Mouse (Mus musculus) B cell, adult 67 days (primary cell): ENCODE results near the gene Nkx2-3. TPM values are rescaled to one million over a fixed set of nuclear protein-coding genes. Genes with fewer than 3 reads are reported as not detected.

Experiments used
- total RNA-seq, 2 experiments: library from RNA; stranded (reverse); gene quantifications; 4 replicates each; pipeline ENCODE4 v1.2.4; 2023

The Nkx2-3 gene
- not detected for total RNA-seq

GRCm38 (mm10) chr19:43612051-43612450 lies at the start of gene Nkx2-3:
Gene Nkx2-3 (plus strand): TSS chr19:43612325.

Other genes with a start within 250 kb of the Nkx2-3 start
- gene Hpse2, start 224.0 kb upstream of the Nkx2-3 start, total RNA-seq: not detected
- gene Cnnm1, start 171.9 kb upstream of the Nkx2-3 start, total RNA-seq: not detected
- gene Got1, start 87.7 kb upstream of the Nkx2-3 start, total RNA-seq: 10 to 100 TPM; 46.7 to 50.1 TPM
- gene Slc25a28, start 62.6 kb downstream of the Nkx2-3 start, total RNA-seq: 10 to 100 TPM; 78.4 to 87.2 TPM
- gene Entpd7, start 77.3 kb downstream of the Nkx2-3 start, total RNA-seq: 10 to 100 TPM; 22.0 to 25.2 TPM
- 10 to 100 TPM; 17.2 to 19.7 TPM for gene Cutc, start 140.7 kb downstream of the Nkx2-3 start, total RNA-seq
- gene Cox15, start 140.7 kb downstream of the Nkx2-3 start, total RNA-seq: 10 to 100 TPM; 14.5 to 14.9 TPM
- not detected for gene Abcc2, start 169.9 kb downstream of the Nkx2-3 start, total RNA-seq